Mouse (Mus musculus) bone marrow, adult 2 months (tissue): ENCODE results near the gene Mgat3.

Experiments used
- CTCF ChIP-seq: fragments of 200-500 bp; IDR thresholded peaks from 2 replicates; pipeline ENCODE4 v1.5.1; 2011; ENCODE audit warnings: low read length, control low read depth; ENCODE audit not compliant: control insufficient read depth, insufficient read depth
- POLR2A ChIP-seq: fragments of 200-500 bp; IDR thresholded peaks from 2 replicates; pipeline ENCODE4 v1.6.1; 2011; ENCODE audit warnings: low read depth, mild to moderate bottlenecking, control low read depth, low read length, borderline replicate concordance; ENCODE audit not compliant: control insufficient read depth

GRCm38 (mm10) chr15:80147511-80147910, 26.0 kb upstream of the Mgat3 start:
- no peak for TF ChIP-seq CTCF
- no peak for TF ChIP-seq POLR2A
